Mouse (Mus musculus): ENCODE data around the gene Rragd.

Rragd gene

GRCm38 (mm10) chr4:33039826-33040225 lies 57.0 kb downstream of the Rragd start:
- DNase-seq (ENCODE audit: low read depth, low spot score) = no peak

GRCm38 (mm10) chr4:33049601-33050000 lies 66.8 kb downstream of the Rragd start:
- no peak for DNase-seq (ENCODE audit: low read depth, low spot score)

- no peak for DNase-seq (ENCODE audit: low read depth, low spot score)
These were observed 69.2 kb downstream of the Rragd start for GRCm38 (mm10) chr4:33052055-33052454.

GRCm38 (mm10) chr4:33052650-33053049 lies 69.8 kb downstream of the Rragd start:
- DNase-seq (ENCODE audit: low read depth, low spot score) = no peak

- no peak for DNase-seq (ENCODE audit: low read depth, low spot score)
These were observed 71.6 kb downstream of the Rragd start for GRCm38 (mm10) chr4:33054426-33054825.

- DNase-seq (ENCODE audit: low read depth, low spot score) = no peak
These were observed 73.5 kb downstream of the Rragd start for GRCm38 (mm10) chr4:33056317-33056716.

GRCm38 (mm10) chr4:33057890-33058687 lies 75.3 kb downstream of the Rragd start:
- no peak for DNase-seq (ENCODE audit: low read depth, low spot score)

GRCm38 (mm10) chr4:33061158-33061557 lies 78.3 kb downstream of the Rragd start:
- DNase-seq (ENCODE audit: low read depth, low spot score) = no peak

GRCm38 (mm10) chr4:33062981-33063380 lies 80.1 kb downstream of the Rragd start, which contains the start of gene Gabrr2:
TSS of gene Gabrr2 (plus strand) at chr4:33062999.
- DNase-seq (ENCODE audit: low read depth, low spot score) = no peak

- DNase-seq (ENCODE audit: low read depth, low spot score) = no peak
These were observed 82.1 kb downstream of the Rragd start for GRCm38 (mm10) chr4:33064986-33065385.

- no peak for DNase-seq (ENCODE audit: low read depth, low spot score)
These were observed 83.6 kb downstream of the Rragd start for GRCm38 (mm10) chr4:33066223-33066960.

- no peak for DNase-seq (ENCODE audit: low read depth, low spot score)
These were observed 84.5 kb downstream of the Rragd start for GRCm38 (mm10) chr4:33067331-33067730.

GRCm38 (mm10) chr4:33067826-33068225 lies 85.0 kb downstream of the Rragd start:
- no peak for DNase-seq (ENCODE audit: low read depth, low spot score)

GRCm38 (mm10) chr4:33068894-33069293 lies 86.1 kb downstream of the Rragd start:
- DNase-seq (ENCODE audit: low read depth, low spot score) = no peak

GRCm38 (mm10) chr4:33070326-33070725 lies 87.5 kb downstream of the Rragd start:
- no peak for DNase-seq (ENCODE audit: low read depth, low spot score)

GRCm38 (mm10) chr4:33071337-33071736 lies 88.5 kb downstream of the Rragd start:
- no peak for DNase-seq (ENCODE audit: low read depth, low spot score)
